Mouse (Mus musculus): ENCODE measurements around the gene Dlec1.

- TF ChIP-seq CTCF (IDR thresholded peaks at IDR 0.05; ENCODE audit: extremely low read depth, insufficient read length, insufficient replicate concordance, low read depth, low read length) = no peak
- TF ChIP-seq POLR2A (IDR thresholded peaks at IDR 0.05; ENCODE audit: low read depth, low read length) = no peak
Measured at GRCm38 (mm10) chr9:119082039-119082438, 20.2 kb upstream of the Dlec1 start.

Data from small intestine, adult 2 months (tissue).